Mouse (Mus musculus): Measurements from ENCODE around the gene Ddx52. TPM values are rescaled to one million over a fixed set of nuclear protein-coding genes. Genes with fewer than 3 reads are reported as not detected.
A peak's percentile ranks its signal among the peaks of the same experiment; 100 is the strongest.

Ddx52 gene
- polyA plus RNA-seq, 1 experiment from 2014 or later, result 41.9 TPM

DNA sequence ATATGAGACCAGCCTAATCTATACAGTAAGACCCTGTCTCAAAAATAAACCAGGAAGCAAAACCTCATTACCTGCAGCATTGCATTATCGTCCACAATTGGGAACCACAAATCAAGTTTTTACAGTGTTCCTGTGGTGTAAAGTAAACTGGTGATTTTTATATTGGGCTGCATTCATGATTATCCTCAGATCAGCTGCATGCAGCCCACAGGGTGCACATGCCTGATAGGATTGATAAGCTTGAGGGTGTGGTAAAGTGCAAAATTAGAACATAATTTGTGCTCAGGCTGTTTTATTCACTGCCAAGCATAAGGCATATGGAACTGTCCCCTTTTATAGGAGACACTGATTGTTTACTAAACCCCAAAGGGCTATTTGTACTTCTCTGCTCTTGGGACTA lies 33.6 kb downstream of the Ddx52 start:
- H3K9ac ChIP-seq, result no peak overlapping the region
- WGBS, result 94% methylated on average over 1 of the region's 1 CpGs
- no peaks in the 10 kb centered on the region for H3K27me3 ChIP-seq
- H3K4me2 ChIP-seq, result no peak overlapping the region
- no peaks in the 10 kb centered on the region for H3K9me3 ChIP-seq (replicated peaks)
- no peak overlapping the region for H3K4me3 ChIP-seq
- H3K4me1 ChIP-seq, result 0 out of 2 replicates have a peak, but pooled peaks cover 7% of the 10 kb centered on the region
- no peak overlapping the region for H3K27ac ChIP-seq
- peaks cover 78% of the 10 kb centered on the region for H3K36me3 ChIP-seq (ENCODE audit: poor library complexity, severe bottlenecking)
- no peak for ATAC-seq

DNA sequence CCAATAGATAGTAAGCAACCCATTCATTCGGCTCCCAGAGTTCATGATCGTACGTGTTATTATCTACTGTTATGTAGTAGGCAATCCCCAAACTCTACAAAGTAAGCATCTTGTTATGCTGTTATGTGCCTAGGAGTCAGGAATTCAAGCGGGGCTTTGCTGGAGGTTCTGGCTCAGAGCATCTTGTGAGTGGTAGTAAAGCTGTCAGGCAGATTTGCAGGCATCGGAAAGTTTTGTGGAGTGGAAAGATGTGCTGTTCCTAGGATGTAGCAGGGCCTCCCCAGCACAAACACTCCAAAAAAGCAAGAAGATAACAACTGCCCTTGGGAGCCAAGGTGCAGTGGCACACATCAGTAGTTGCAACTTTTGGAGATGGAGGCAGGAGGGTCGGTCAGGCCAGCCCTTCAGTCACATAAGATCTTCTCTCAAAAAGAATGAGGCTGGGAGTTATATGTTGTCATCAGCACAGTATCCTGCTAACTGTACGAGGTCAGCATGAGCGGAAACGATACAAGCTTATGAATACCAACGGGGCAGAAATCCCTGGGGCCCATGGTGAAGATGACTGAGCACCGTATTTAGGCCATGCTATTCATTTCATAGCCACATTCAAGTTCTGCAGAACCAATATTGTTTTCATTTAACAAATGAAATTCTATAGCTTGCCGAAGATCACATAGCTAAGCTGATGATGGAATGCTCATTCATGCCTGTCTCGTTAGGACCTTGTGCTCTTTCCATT lies 34.5 kb downstream of the Ddx52 start:
- Histone ChIP-seq H3K27ac (no peak overlapping the region), H3K4me3 (no peak overlapping the region), H3K9me3 (replicated peaks) (no peaks in the 10 kb centered on the region), H3K4me2 (no peak overlapping the region), H3K36me3 (ENCODE audit: poor library complexity, severe bottlenecking) (peaks cover 80% of the 10 kb centered on the region), H3K27me3 (no peaks in the 10 kb centered on the region), H3K9ac (no peak overlapping the region), H3K4me1 (0 out of 2 replicates have a peak, but pooled peaks cover 7% of the 10 kb centered on the region)
- 80% methylated on average over 13 of the region's 13 CpGs for WGBS
- ATAC-seq, result no peak

DNA sequence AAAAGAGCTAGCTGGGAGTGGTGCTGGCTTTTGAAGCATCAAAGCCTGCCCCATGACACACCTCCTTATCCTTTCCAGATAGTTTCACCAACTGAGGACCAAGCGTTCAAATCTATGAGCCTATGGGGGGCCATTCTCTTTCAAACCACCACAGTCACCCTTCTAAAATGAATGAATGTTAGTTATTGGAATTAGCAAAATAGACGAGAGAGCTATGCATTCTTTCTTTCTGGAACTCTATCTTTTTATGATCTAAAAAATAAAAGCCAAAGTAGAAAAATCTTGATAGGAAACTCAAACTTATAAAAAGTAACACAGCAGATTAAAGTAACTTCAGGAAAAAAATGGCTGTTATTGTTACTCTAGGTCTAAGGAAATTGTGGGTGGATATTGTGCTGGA lies 35.9 kb downstream of the Ddx52 start:
- no peak overlapping the region for H3K4me2 ChIP-seq
- no peak overlapping the region for H3K9ac ChIP-seq
- no peaks in the 10 kb centered on the region for H3K27me3 ChIP-seq
- 80% methylated on average over 2 of the region's 2 CpGs for WGBS
- H3K4me3 ChIP-seq, result no peak overlapping the region
- H3K9me3 ChIP-seq (replicated peaks), result no peaks in the 10 kb centered on the region
- peaks cover 79% of the 10 kb centered on the region for H3K36me3 ChIP-seq (ENCODE audit: poor library complexity, severe bottlenecking)
- no peak for ATAC-seq
- no peak overlapping the region for H3K27ac ChIP-seq
- 0 out of 2 replicates have a peak, but pooled peaks cover 7% of the 10 kb centered on the region for H3K4me1 ChIP-seq

DNA sequence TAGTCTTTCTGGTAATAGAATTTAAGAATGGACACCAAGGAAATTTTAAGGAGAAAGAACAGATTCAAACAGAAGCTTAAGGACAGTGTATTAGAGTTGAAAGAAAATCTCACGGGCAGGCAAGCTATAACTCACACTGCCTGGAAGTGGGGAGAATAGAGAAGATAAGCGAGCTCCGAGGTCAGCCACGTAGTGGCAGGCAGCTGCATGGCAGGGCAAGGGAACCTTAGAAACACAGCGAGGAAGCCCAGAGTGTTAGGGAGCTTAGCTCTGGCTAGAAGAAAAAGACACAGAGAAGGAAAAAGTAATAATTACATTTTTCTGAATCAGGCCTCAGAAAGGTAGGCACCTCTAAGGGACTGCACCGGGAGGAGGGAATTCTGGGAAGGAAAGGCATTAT lies 38.1 kb downstream of the Ddx52 start:
- no peak for ATAC-seq
- 96% methylated on average over 6 of the region's 6 CpGs for WGBS
- H3K4me1 ChIP-seq, result 0 out of 2 replicates have a peak, but pooled peaks cover under 1% of the 10 kb centered on the region
- no peak overlapping the region for H3K4me3 ChIP-seq
- no peak overlapping the region for H3K9ac ChIP-seq
- no peaks in the 10 kb centered on the region for H3K27me3 ChIP-seq
- peaks cover 80% of the 10 kb centered on the region for H3K36me3 ChIP-seq (ENCODE audit: poor library complexity, severe bottlenecking)
- H3K9me3 ChIP-seq (replicated peaks), result no peaks in the 10 kb centered on the region
- H3K4me2 ChIP-seq, result no peak overlapping the region
- no peak overlapping the region for H3K27ac ChIP-seq

DNA sequence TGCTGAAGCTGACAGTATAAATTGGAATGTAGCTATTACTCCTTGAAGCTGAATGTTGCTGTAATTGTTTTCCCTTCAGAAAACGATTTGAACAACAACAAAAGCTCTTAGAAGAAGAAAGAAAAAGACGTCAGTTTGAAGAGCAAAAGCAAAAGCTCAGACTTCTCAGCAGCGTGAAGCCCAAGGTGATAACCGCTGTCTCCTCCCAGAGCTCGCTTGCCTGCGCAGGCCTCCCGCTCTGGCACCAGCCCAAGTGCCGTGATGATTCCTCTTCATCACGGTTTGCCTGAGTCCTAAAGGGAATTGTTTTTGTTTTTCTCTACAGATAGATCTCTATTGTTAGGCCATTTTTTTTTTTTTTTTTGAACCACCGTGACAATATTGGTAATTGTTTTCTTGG lies 39.5 kb downstream of the Ddx52 start:
- no peak overlapping the region for H3K9ac ChIP-seq
- ATAC-seq, result no peak
- H3K4me3 ChIP-seq, result no peak overlapping the region
- WGBS, result 69% methylated on average over 10 of the region's 10 CpGs
- H3K9me3 ChIP-seq (replicated peaks), result no peaks in the 10 kb centered on the region
- H3K4me2 ChIP-seq, result no peak overlapping the region
- H3K27me3 ChIP-seq, result no peaks in the 10 kb centered on the region
- H3K36me3 ChIP-seq (ENCODE audit: poor library complexity, severe bottlenecking), result peaks cover 90% of the 10 kb centered on the region
- H3K4me1 ChIP-seq, result no peaks in the 10 kb centered on the region
- no peak overlapping the region for H3K27ac ChIP-seq

DNA sequence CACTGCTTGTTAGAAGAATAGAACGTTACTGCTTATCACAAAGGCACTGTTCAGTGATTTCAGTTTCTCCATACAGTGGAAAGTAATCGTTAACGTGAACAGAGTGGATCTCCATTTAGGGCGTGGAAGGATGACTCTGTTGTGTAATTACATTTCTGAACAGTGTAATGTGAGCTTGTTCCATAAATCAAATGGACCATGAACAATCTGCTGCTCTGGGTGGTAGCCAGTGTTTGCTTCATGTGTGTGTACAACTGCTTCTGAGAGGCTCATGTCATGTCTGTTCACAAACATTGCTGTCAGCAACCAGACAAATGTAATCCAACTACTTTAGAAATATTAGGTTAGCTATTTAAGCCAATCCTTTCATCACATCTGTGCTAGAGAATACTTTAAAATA lies 49.8 kb downstream of the Ddx52 start:
- Histone ChIP-seq H3K27me3 (no peaks in the 10 kb centered on the region), H3K9ac (no peak overlapping the region), H3K9me3 (replicated peaks) (no peaks in the 10 kb centered on the region), H3K27ac (no peak overlapping the region), H3K4me1 (no peaks in the 10 kb centered on the region), H3K4me2 (no peak overlapping the region), H3K4me3 (no peak overlapping the region), H3K36me3 (ENCODE audit: poor library complexity, severe bottlenecking) (peaks cover 93% of the 10 kb centered on the region)
- WGBS, result 74% methylated on average over 4 of the region's 4 CpGs
- no peak for ATAC-seq

DNA sequence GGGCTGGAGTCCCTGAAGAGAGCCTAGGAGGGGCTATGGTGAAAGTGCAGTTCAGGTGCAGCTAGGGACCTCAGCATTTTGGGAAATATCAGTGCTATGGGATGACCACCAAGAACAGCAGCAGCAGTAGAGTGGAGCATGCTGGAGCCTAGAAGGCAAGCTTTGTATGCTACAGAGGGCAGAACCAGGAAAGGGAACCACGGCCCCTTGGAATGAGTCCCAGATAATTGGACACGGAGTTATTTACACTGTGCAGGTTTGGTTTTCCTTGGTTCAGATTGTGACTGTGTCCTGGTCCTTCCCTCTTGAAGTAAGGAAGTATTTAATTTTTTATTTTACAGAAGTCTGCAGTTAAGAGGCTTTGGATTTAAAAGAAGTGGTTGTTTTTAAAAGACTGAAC lies 51.6 kb downstream of the Ddx52 start:
- Histone ChIP-seq H3K27me3 (no peaks in the 10 kb centered on the region), H3K27ac (no peak overlapping the region), H3K9me3 (replicated peaks) (no peaks in the 10 kb centered on the region), H3K4me2 (no peak overlapping the region), H3K4me3 (no peak overlapping the region), H3K9ac (no peak overlapping the region), H3K4me1 (no peaks in the 10 kb centered on the region), H3K36me3 (ENCODE audit: poor library complexity, severe bottlenecking) (peaks cover 94% of the 10 kb centered on the region)
- ATAC-seq, result no peak
- WGBS, result 83% methylated on average over 2 of the region's 2 CpGs

DNA sequence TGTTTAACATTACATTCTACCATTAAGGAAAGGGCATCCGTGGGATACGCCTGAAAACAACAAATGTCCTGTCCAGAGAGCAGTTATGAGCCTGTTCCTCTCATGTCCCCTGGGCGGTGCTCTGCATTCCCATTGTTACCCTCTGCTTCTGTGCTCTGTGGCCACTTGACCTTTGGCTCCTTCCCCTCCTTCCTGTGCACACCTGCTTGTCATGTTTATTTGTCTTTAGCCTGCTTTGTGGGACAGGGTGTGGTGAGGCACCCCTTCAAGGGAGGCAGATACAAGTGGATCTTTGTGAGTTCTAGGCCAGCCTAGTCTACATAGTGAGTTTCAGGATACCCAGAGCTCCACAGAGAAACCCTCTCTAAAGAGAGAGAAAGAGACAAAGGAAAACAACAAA lies 52.6 kb downstream of the Ddx52 start:
- Histone ChIP-seq H3K36me3 (ENCODE audit: poor library complexity, severe bottlenecking) (peaks cover 98% of the 10 kb centered on the region), H3K4me3 (no peak overlapping the region), H3K27ac (no peak overlapping the region), H3K9ac (no peak overlapping the region), H3K4me2 (no peak overlapping the region), H3K27me3 (no peaks in the 10 kb centered on the region), H3K9me3 (replicated peaks) (no peaks in the 10 kb centered on the region), H3K4me1 (peaks cover 4% of the 10 kb centered on the region; the same call in 1 of the 2 replicates)
- WGBS, result 92% methylated on average over 3 of the region's 3 CpGs
- no peak for ATAC-seq

DNA sequence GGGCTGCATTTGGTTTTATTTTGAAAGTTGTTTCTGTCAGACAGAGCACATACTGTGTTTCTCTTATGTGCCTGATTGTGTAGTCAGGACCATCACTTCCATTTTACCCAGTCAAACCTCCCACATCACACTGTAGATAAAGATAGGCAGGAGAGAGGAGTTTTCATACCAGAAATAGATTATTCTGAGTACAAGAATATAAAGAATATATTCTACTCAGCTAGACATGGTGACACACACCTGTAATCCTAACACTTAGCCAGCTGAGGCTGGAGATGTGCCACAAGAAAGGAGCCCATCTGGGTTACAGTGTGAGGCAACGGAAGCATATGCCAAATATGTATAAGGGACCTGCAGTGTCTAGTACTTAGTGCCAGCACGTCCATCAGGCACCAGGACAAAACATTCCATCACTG lies 53.7 kb downstream of the Ddx52 start:
- WGBS, result 85% methylated on average over 2 of the region's 2 CpGs
- H3K36me3 ChIP-seq (ENCODE audit: poor library complexity, severe bottlenecking), result peaks cover 98% of the 10 kb centered on the region
- H3K27me3 ChIP-seq, result no peaks in the 10 kb centered on the region
- H3K4me2 ChIP-seq, result no peak overlapping the region
- no peak overlapping the region for H3K27ac ChIP-seq
- no peak overlapping the region for H3K4me3 ChIP-seq
- H3K9ac ChIP-seq, result no peak overlapping the region
- peaks cover 4% of the 10 kb centered on the region; the same call in 1 of the 2 replicates for H3K4me1 ChIP-seq
- H3K9me3 ChIP-seq (replicated peaks), result no peaks in the 10 kb centered on the region
- no peak for ATAC-seq

DNA sequence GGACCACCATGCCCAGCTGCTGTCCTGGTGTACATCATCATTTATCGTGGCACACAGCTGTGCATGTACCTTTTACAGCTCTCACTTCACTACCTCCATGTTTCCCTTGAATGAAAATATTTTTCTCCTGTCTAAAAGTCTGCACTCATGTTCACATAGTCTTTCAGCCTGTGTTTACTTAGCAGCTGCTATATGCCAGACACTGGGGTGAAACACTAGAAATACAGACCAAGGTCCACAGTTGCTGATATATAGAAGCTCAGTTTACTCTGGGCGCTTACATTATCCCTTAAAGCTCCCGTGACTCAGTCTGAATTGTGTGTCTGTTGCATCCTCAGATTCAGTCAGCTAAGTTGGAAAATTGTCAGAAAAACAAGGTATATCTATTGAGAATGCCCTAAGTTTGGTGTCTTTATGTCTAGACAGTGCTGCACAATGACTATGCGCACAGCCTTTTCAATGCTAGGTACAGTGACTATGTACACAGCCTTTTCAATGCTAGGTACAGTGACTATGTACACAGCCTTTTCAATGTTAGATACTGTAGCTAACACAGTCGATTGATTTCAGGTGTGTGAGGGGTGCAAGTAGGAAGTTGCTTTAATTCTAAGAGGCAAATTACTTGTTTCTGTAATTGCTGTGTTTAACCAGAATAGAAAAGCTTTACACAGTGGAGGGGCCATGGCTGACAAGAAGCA lies 55.5 kb downstream of the Ddx52 start:
- WGBS, result 91% methylated on average over 5 of the region's 5 CpGs
- Histone ChIP-seq H3K36me3 (ENCODE audit: poor library complexity, severe bottlenecking) (peaks cover 98% of the 10 kb centered on the region), H3K4me2 (no peak overlapping the region), H3K9ac (no peak overlapping the region), H3K9me3 (replicated peaks) (no peaks in the 10 kb centered on the region), H3K4me3 (no peak overlapping the region), H3K4me1 (peaks cover 4% of the 10 kb centered on the region; the same call in 1 of the 2 replicates), H3K27me3 (no peaks in the 10 kb centered on the region), H3K27ac (no peak overlapping the region)
- ATAC-seq, result no peak

DNA sequence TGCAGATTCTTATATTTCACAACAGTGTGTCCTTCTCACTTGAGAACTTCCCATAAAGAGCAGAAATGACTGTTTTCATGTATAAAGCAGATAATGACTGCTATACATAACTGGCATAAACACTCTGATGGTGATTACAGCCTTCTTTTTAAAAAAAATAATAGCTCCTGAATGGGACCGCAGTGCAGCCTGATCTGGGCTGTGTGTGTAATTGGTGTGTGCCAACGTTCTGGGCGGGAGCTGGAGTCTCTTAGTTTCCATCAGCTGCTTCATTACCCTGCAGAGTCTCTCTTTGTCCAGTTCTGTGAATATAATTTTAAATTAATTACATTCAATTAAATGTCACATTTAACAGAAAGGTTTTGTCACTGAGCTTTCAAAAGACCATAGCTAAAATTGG lies 57.1 kb downstream of the Ddx52 start:
- Histone ChIP-seq H3K4me1 (peaks cover 4% of the 10 kb centered on the region; the same call in 1 of the 2 replicates), H3K9me3 (replicated peaks) (no peaks in the 10 kb centered on the region), H3K4me2 (no peak overlapping the region), H3K27ac (no peak overlapping the region), H3K27me3 (no peaks in the 10 kb centered on the region), H3K36me3 (ENCODE audit: poor library complexity, severe bottlenecking) (peaks cover 99% of the 10 kb centered on the region), H3K4me3 (no peak overlapping the region), H3K9ac (no peak overlapping the region)
- 53% methylated on average over 3 of the region's 3 CpGs for WGBS
- ATAC-seq, result peak; percentile 63; the same call in 1 of the 2 replicates

DNA sequence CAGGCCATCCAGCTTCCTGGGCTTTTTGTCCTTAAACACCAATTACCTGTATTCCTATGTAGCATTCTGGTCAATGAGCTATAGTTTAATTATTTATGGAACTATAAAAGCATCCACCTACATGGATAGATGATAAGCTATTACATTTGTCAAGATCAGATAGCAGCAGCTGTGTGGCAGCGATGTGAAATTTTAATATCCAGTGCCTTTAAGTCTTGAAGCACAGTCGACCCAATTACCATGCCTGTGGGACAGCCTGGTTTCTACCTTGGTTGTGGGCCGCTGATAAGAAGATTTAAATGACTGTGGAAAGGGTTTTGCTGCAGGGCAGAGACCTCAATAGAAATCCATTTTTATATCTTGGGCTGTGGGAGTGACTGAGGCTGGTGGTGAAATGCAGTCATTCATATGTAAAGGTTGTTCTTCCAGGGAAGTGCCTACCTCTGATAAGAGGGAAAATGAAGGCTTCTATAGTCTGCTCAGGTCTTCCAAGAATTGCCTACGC lies 57.6 kb downstream of the Ddx52 start:
- peaks cover 99% of the 10 kb centered on the region for H3K36me3 ChIP-seq (ENCODE audit: poor library complexity, severe bottlenecking)
- ATAC-seq, result no peak
- no peaks in the 10 kb centered on the region for H3K27me3 ChIP-seq
- WGBS, result 89% methylated on average over 4 of the region's 4 CpGs
- H3K4me2 ChIP-seq, result no peak overlapping the region
- peaks cover 4% of the 10 kb centered on the region; the same call in 1 of the 2 replicates for H3K4me1 ChIP-seq
- no peak overlapping the region for H3K27ac ChIP-seq
- no peaks in the 10 kb centered on the region for H3K9me3 ChIP-seq (replicated peaks)
- H3K4me3 ChIP-seq, result no peak overlapping the region
- no peak overlapping the region for H3K9ac ChIP-seq
